Mouse (Mus musculus) right cerebral cortex, postnatal 10 days (tissue): Measurements from ENCODE around the gene Trpm6.

ENCODE experiments used
- DNase-seq, 2 experiments: peaks; one replicate each; pipeline ENCODE4 v3.0.0; 2021; ENCODE audit warnings: low spot score in 2 of 2

Gene Trpm6

DNA sequence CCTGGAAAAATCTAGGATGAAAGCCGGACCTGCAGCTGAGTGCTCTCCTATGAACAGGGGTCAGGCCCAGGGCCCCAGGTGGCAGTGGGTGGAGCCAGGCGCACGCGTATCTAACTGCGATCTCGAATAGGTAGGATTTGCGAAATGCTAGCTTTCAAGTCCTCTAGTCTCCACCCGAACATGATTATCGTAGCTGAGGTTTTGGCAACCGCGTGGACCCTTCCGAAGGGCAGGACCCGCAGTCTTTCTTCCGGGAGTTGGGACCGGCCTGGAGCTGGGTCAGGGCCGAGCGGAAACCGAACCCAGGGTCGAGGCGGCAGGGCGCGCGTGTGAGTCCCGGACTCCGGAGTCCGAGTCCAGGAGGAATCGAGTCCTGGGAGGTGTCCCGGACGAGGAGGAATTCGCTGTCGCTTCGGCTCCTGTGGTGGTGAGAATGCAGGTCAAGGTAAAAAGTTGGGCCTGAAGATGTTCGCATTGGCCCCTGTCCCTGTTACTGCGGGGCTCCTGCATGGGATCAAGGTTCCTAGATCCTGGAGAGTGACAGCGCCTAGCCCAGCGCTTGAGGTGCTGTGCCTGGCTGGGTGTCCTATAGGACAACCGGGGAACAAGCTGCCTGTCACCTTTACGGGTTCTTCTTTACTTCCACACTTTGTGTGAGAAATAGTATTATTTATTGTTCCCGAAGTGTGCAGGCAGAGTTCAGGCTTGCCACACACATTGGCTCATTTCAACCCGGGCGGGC lies at the start of gene Trpm6:
Trpm6 (plus strand) TSS at position 386 of the 742 bp plus-strand sequence.
- DNase-seq = no peak

DNA sequence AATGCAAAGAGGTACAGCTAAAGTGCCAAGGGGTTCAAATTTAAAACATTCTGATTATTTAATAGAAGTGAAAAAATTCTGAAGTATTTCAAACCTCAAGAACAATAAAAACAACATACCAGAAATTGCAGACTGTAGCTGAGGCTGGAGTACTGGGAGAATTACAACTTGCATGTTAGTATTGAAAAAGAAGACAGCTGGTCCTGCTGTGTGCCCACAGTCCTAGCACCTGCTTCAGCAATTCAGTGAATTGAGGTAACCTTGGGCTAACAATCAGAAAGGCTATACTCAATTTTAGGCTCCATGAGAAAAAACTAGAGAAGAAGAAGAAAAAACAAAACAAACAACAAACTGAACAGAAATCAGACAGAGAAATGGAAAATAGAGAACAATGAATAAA lies 41.7 kb upstream of the Trpm6 start:
- DNase-seq = no peak

DNA sequence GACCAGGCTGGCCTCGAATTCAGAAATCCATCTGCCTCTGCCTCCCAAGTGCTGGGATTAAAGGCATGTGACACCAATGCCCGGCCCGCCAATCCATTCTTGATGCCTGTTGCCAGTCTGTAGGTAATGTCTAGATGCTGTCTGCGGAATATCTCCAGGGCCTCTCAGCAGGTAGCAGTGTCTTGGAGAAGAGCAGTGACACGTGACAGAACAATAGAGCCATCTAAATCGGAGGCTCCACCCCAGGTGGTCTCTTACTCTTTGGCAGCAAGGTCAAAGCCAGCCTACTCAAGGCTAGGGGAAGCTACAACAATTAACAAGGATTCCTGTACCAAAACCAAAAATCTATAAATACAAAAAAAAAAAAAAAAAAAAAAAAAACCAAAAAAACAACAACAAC lies 38.9 kb upstream of the Trpm6 start:
- DNase-seq = no peak

- no peak for DNase-seq
These were observed 38.2 kb upstream of the Trpm6 start for GRCm38 (mm10) chr19:18711589-18711988.

DNA sequence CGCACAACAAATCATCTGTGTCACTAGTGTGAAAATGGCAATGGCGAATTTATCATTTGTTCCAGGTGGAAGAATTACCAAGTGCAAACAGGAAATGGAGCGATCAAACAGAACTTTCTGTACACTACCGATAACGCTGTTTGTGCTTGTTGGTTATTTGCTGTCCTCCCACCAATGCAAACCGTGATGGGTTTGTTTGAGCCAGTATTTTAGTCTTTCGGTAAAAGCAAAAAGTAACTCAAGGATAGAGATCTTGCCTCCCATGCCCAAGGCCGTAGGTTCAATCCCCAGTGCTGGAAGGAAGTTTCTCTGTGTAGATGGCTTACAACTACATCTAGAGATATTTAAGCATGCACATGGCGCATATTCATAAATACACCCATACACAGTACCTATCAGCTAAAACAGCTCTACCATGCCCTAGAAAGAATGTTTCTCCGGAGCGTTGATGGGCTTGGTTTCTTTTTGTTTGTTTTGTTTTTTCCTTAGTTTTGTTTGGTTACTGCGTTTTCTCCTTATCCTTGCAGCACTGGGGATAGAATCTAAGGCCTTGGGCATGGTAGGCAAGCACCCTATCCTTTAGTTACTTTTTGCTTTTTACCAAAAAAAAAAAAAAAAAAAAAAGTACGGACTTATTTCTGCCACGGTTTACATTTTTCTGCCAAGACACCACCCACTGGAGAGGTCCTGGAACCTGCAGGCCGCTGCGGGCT lies 37.5 kb upstream of the Trpm6 start:
- no peak for DNase-seq

DNA sequence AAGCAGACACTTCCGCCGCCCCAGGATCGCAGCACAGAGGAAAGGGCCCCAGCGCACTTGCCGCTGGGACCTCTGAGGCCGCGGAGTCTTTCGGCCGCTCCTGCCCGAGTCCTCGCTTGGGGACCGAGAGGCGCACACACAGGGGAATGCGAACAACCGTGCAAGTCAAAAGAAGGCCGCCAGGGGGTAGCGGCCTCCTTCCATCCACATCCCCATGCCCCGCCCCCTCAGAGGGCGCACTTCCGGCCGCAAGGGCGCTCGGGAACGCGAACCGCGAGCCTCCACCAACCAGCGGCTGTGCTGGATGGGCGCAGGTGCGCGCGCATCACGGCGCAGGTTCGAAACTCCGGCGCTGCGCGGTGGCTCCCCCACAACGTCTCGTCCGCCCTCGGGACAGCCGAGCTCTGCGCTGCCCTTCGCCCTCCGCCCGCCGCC lies 36.9 kb upstream of the Trpm6 start, which contains the start of gene D030056L22Rik:
D030056L22Rik (plus strand) TSS at position 328 of the 435 bp plus-strand sequence.
- DNase-seq = peak; percentile 99

GRCm38 (mm10) chr19:18713357-18713756 lies 36.4 kb upstream of the Trpm6 start:
- peak; percentile 67 to 68 for DNase-seq

DNA sequence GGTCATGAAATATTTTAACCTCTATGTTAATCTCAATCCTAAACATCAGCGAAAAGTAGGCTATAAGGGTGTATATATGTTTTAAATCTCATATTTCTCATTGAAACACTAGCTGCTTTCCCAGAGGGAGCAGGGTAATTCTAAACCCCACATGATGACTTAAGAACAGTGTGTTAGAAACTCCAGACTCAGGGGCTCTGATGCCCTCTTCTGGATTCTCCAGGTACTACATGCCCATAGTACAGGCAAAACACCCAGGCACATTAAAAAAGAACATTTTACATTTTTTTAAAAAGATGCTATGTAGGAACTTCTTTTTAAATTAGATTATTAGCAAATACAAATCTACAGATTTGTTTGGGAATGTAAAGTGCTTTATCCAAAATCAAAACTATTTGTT lies 33.4 kb upstream of the Trpm6 start:
- DNase-seq = peak; percentile 77 to 83

DNA sequence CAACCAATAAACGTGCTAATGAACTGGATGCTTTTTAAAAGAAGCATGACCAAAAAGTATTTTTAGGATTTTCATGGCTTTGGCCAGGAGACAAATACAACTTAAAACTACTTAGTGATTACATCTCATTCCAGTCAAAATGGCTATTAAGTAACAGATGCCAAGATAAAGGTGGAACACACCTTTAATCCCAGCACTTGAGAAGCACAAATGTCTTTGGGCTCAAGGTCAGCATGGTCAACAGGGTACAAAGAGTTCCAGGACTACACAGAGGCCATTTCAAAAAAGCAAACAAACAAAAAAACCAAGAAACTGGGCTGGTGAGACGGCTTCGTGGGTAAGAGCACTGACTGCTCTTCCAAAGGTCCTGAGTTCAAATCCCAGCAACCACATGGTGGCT lies 29.4 kb upstream of the Trpm6 start:
- DNase-seq = no peak

DNA sequence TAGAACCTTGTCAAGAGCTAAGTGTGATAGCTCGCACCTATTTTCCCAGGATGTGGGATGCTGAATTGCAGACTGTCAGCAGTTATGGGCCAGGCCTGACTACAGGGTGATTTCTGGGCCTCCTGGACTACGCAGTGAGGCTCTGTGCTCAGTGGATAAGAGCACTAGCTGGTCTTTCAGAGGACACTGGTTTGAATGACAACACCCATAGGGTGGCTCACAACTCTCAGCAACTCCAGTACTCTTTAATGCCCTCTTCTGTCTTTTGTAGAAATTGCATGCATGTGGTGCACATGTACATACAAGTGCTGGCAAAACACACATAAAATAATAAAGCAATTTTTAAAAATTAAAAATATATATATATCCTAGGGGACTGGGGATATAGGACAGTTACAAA lies 24.6 kb upstream of the Trpm6 start:
- no peak for DNase-seq

- no peak for DNase-seq
These were observed 19.5 kb upstream of the Trpm6 start for GRCm38 (mm10) chr19:18730255-18730654.

DNA sequence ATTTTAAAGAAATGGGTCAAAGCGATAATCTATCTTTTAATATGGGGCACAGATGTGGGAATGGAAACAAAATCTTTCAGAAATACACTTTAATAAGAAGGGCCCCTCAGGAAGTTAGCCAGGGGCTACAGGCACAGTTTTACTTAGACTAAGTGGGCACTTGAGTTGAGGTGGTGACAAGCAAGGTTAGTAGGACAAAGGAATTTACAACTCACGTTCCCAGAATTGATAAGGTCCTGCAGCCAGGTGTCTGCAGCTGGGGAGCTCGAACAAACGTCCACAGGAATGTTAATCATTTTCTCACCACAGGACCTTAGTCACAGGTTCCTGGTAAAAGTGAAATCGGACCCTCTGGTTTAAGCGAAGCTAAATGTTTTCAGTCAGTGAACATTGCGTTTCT lies 18.7 kb upstream of the Trpm6 start:
- DNase-seq = no peak

- no peak for DNase-seq
These were observed 13.9 kb upstream of the Trpm6 start for GRCm38 (mm10) chr19:18735901-18736300.

DNA sequence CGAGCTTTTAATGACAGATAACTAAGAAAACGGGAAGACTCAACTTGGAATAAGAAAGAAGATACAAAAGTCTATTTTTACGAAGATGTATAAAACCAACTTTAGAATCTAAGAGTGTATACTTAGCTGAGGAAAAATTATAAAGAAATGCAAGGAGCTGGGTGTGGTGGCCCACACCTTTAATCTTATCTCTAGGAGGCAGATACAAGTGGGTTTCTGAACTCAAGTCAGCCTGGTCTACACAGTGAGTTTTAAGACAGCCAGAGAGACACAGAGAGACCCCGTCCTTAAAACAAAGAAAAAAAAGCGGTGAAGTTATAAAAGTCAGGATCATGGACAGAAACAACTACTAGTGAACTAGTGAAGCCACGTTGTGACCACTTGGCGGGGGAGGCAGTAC lies 10.6 kb upstream of the Trpm6 start:
- no peak for DNase-seq

DNA sequence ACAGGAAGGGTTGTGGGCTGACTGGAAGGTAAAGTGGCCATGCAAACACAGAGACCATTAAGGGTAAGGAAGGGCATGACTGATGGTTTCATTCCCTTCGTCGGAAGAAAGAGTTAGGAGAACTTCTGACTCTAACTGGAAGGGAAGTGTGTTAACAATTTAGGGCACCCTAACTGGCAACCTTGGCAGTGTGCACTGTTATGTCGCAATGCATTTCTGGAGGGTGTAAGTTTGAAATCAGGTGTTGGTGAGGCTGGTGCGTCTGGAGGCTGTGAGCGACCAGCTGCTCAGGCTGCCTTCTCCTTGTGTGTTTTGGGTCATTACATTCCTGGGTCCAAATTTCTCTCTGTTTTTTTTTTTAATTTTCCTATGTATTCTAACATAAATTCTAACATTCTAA lies 5.8 kb upstream of the Trpm6 start:
- no peak for DNase-seq

- DNase-seq = no peak
These were observed 3.0 kb upstream of the Trpm6 start for GRCm38 (mm10) chr19:18746576-18747340.

DNA sequence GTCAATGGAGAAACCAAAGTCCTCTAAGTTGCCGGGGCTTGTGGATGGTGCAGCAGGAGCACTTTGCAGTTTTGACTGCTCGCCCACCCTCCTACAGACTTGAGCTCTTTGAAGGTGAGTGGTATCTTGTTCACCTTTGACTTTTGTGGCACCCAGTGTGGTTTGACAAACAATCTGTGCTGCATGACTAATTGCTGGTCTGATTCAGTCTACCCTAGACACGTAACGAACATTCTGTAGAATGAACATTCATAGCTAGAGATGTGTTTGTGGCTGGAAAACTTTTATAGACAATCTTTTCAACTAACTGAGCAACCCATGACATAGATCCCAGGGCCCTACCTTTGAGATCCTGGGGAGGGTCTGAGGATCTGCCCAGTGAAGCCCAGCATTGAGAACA lies 2.4 kb upstream of the Trpm6 start:
- DNase-seq = no peak

- DNase-seq = no peak
These were observed 7.4 kb downstream of the Trpm6 start for GRCm38 (mm10) chr19:18757191-18757590.

- DNase-seq = no peak
These were observed 7.9 kb downstream of the Trpm6 start for GRCm38 (mm10) chr19:18757706-18758105.

DNA sequence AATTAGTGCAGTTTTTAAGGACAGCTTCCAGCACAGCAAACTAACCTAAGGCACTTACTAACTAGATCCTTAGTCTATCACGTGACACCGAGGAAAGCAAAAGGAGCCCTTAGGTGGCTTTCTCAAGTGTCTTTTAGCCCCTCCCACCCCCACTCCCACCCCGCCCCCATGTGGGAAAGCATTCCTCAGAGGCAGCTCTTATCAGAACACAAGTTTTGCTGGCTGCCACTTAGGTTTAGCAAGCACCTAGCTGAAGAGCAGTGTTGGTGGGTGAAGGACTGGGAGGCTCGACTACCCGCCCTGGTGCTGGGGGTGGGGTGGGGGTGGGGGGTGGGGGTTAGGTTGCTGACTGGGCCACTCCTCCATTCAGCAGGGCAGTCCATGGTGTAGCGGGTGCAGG lies 8.5 kb downstream of the Trpm6 start:
- DNase-seq = no peak

- DNase-seq = peak in 1 of 2 experiments; percentile 17
These were observed 9.1 kb downstream of the Trpm6 start for GRCm38 (mm10) chr19:18758916-18759315.

- no peak for DNase-seq
These were observed 16.6 kb downstream of the Trpm6 start for GRCm38 (mm10) chr19:18766399-18766798.
